Mouse (Mus musculus) heart, adult 2 months (tissue): ENCODE results near the gene Ccr8. TPM values are rescaled to one million over a fixed set of nuclear protein-coding genes. Genes with fewer than 3 reads are reported as not detected.

Experiments
- DNase-seq, 2 experiments: peaks; one replicate each; pipeline ENCODE4 v3.0.0; 2021
- H3K27ac ChIP-seq: fragments of 200-600 bp; 2 replicates; pipeline ENCODE4 v1.8.1; 2022
- H3K27me3 ChIP-seq: fragments of 200-500 bp; 2 replicates; pipeline ENCODE4 v1.6.1; 2012; ENCODE audit warnings: mild to moderate bottlenecking, low read length, inconsistent platforms, mixed read lengths; ENCODE audit not compliant: control insufficient read depth, insufficient read depth
- H3K36me3 ChIP-seq: fragments of 200-500 bp; 2 replicates; pipeline ENCODE4 v1.6.1; 2012; ENCODE audit warnings: low read length, inconsistent platforms; ENCODE audit not compliant: control insufficient read depth, insufficient read depth
- H3K4me1 ChIP-seq: fragments of 200-500 bp; 2 replicates; pipeline ENCODE4 v1.6.1; 2011; ENCODE audit warnings: low read length; ENCODE audit not compliant: control insufficient read depth, insufficient read depth
- H3K4me3 ChIP-seq: fragments of 200-600 bp; 2 replicates; pipeline ENCODE4 v1.8.1; 2022
- H3K79me2 ChIP-seq: fragments of 200-500 bp; replicated peaks from 2 replicates; pipeline ENCODE4 v1.6.1; 2012; ENCODE audit warnings: mild to moderate bottlenecking, inconsistent platforms, low read length, moderate library complexity, mixed read lengths; ENCODE audit not compliant: control insufficient read depth, insufficient read depth
- H3K9ac ChIP-seq: fragments of 200-500 bp; 2 replicates; pipeline ENCODE4 v1.6.1; 2012; ENCODE audit warnings: low read depth, mild to moderate bottlenecking, control low read depth, inconsistent platforms, low read length, mixed read lengths
- CTCF ChIP-seq: fragments of 200-600 bp; IDR thresholded peaks from 2 replicates; pipeline ENCODE4 v1.8.1; 2022; ENCODE audit warnings: antibody characterized with exemption, mild to moderate bottlenecking, moderate library complexity
- EP300 ChIP-seq: fragments of 200-500 bp; IDR thresholded peaks from 2 replicates; pipeline ENCODE4 v1.6.1; 2011; ENCODE audit warnings: low read depth, low read length, control low read depth; ENCODE audit not compliant: insufficient read depth
- POLR2A ChIP-seq: fragments of 200-500 bp; IDR thresholded peaks from 2 replicates; pipeline ENCODE4 v1.6.1; 2011; ENCODE audit warnings: mild to moderate bottlenecking, low read depth, low read length, control low read depth; ENCODE audit not compliant: insufficient read depth
- WGBS: fragments of 180-500 bp; shearing (Covaris S2); methylation state at CpG from one replicate; pipeline ENCODE4 v1.1.7; 2018; 5-methylcytosine and 5-hydroxymethylcytosine counted together
- intact Hi-C: fragments of 180-260 bp; cut with DNase I; formaldehyde crosslinking; loops from one replicate; pipeline ENCODE4 v1.15.1; 2025
- long read RNA-seq: library from polyadenylated mRNA; stranded (forward); transcript quantifications from one replicate; pipeline ENCODE4 v2.0.0, GENCODE M21; 2021
- polyA plus RNA-seq: library from polyadenylated mRNA; depleted of rRNA; stranded (reverse); fragments of >200 nt; gene quantifications from 2 replicates; pipeline ENCODE4 v1.2.3, GENCODE M21; 2012; rRNA removed
- total RNA-seq, 2 experiments: library from RNA; stranded (reverse); gene quantifications; 2 replicates each; pipeline ENCODE4 v1.2.3; 2021

Gene Ccr8
- total RNA-seq: not detected
- not detected in 2 replicates for polyA plus RNA-seq
- long read RNA-seq: 0 reads

GRCm38 (mm10) chr9:120091696-120092238 lies at the start of gene Ccr8:
Gene Ccr8 (plus strand): TSS chr9:120092114.
- H3K4me3 ChIP-seq: no peak within 1 kb of the TSS
- H3K9ac ChIP-seq: no peak within 1 kb of the TSS
- intact Hi-C loops: no loop called here
- WGBS: 77% methylated on average over 5 of the region's 5 CpGs
- no peaks in the 10 kb centered on the region for H3K27me3 ChIP-seq
- H3K79me2 ChIP-seq: no peaks in the 10 kb centered on the region
- TF ChIP-seq EP300: no peak
- TF ChIP-seq POLR2A: no peak
- TF ChIP-seq CTCF: no peak
- no peak within 1 kb of the TSS for H3K27ac ChIP-seq
- no peaks in the 10 kb centered on the region for H3K36me3 ChIP-seq
- H3K4me1 ChIP-seq: no peaks in the 10 kb centered on the region
- DNase-seq: no peak

GRCm38 (mm10) chr9:120043115-120043514 lies 48.8 kb upstream of the Ccr8 start:
- Histone ChIP-seq H3K4me3 (no peak overlapping the region), H3K79me2 (no peaks in the 10 kb centered on the region), H3K4me1 (no peaks in the 10 kb centered on the region), H3K27me3 (no peaks in the 10 kb centered on the region), H3K36me3 (no peaks in the 10 kb centered on the region), H3K9ac (no peak overlapping the region), H3K27ac (no peak overlapping the region)
- WGBS: 65% methylated on average over 7 of the region's 7 CpGs
- peak in 1 of 2 experiments; percentile 40 for DNase-seq
- TF ChIP-seq EP300 (no peak), CTCF (no peak), POLR2A (no peak)
- intact Hi-C loops: no loop called here

- H3K79me2 ChIP-seq: no peaks in the 10 kb centered on the region
- no peak overlapping the region for H3K4me3 ChIP-seq
- H3K27ac ChIP-seq: no peak overlapping the region
- no peaks in the 10 kb centered on the region for H3K4me1 ChIP-seq
- 52% methylated on average over 6 of the region's 6 CpGs for WGBS
- DNase-seq: no peak
- H3K36me3 ChIP-seq: no peaks in the 10 kb centered on the region
- H3K9ac ChIP-seq: no peak overlapping the region
- TF ChIP-seq EP300 (no peak), CTCF (no peak), POLR2A (no peak)
- no peaks in the 10 kb centered on the region for H3K27me3 ChIP-seq
- intact Hi-C loops: no loop called here
Measured at GRCm38 (mm10) chr9:120048495-120048894, 43.4 kb upstream of the Ccr8 start.

GRCm38 (mm10) chr9:120049407-120049806 lies 42.5 kb upstream of the Ccr8 start:
- H3K4me1 ChIP-seq: no peaks in the 10 kb centered on the region
- TF ChIP-seq POLR2A: no peak
- TF ChIP-seq EP300: no peak
- TF ChIP-seq CTCF: no peak
- WGBS: 8% methylated on average over 3 of the region's 3 CpGs
- H3K9ac ChIP-seq: no peak overlapping the region
- H3K27ac ChIP-seq: no peak overlapping the region
- no peaks in the 10 kb centered on the region for H3K27me3 ChIP-seq
- H3K4me3 ChIP-seq: no peak overlapping the region
- H3K36me3 ChIP-seq: no peaks in the 10 kb centered on the region
- peak in 1 of 2 experiments; percentile 37 for DNase-seq
- H3K79me2 ChIP-seq: no peaks in the 10 kb centered on the region
- intact Hi-C loops: no loop called here

- H3K36me3 ChIP-seq: no peaks in the 10 kb centered on the region
- intact Hi-C loops: no loop called here
- H3K4me1 ChIP-seq: peaks cover 4% of the 10 kb centered on the region; the same call in 1 of the 2 replicates
- H3K79me2 ChIP-seq: no peaks in the 10 kb centered on the region
- 47% methylated on average over 8 of the region's 8 CpGs for WGBS
- no peak overlapping the region for H3K27ac ChIP-seq
- H3K9ac ChIP-seq: no peak overlapping the region
- TF ChIP-seq POLR2A: no peak
- TF ChIP-seq EP300: no peak
- no peak for TF ChIP-seq CTCF
- DNase-seq: peak in 1 of 2 experiments; percentile 14
- no peak overlapping the region for H3K4me3 ChIP-seq
- no peaks in the 10 kb centered on the region for H3K27me3 ChIP-seq
Measured at GRCm38 (mm10) chr9:120054545-120055277, 37.2 kb upstream of the Ccr8 start.

- no peak overlapping the region for H3K27ac ChIP-seq
- no peaks in the 10 kb centered on the region for H3K27me3 ChIP-seq
- 0 out of 2 replicates have a peak, but pooled peaks cover 2% of the 10 kb centered on the region for H3K79me2 ChIP-seq
- H3K4me3 ChIP-seq: no peak overlapping the region
- 78% methylated on average over 9 of the region's 9 CpGs for WGBS
- intact Hi-C loops: no loop called here
- H3K4me1 ChIP-seq: peaks cover 4% of the 10 kb centered on the region; the same call in 1 of the 2 replicates
- no peak for TF ChIP-seq CTCF
- no peak for TF ChIP-seq POLR2A
- no peak for TF ChIP-seq EP300
- no peak for DNase-seq
- H3K9ac ChIP-seq: no peak overlapping the region
- H3K36me3 ChIP-seq: no peaks in the 10 kb centered on the region
Measured at GRCm38 (mm10) chr9:120056201-120056600, 35.7 kb upstream of the Ccr8 start.
